Mouse (Mus musculus) cerebellum, adult 2 months (tissue): Measurements from ENCODE around the gene Ptpn6.

ENCODE experiments used
- CTCF ChIP-seq: fragments of 200-500 bp; IDR thresholded peaks from 2 replicates; pipeline ENCODE4 v1.5.1; 2011; ENCODE audit warnings: low read depth, mild to moderate bottlenecking, control low read depth, low read length, moderate library complexity, borderline replicate concordance; ENCODE audit not compliant: insufficient read depth
- POLR2A ChIP-seq: fragments of 200-500 bp; IDR thresholded peaks from 2 replicates; pipeline ENCODE4 v1.6.1; 2011; ENCODE audit warnings: low read length, control low read depth, borderline replicate concordance; ENCODE audit not compliant: insufficient read depth

DNA sequence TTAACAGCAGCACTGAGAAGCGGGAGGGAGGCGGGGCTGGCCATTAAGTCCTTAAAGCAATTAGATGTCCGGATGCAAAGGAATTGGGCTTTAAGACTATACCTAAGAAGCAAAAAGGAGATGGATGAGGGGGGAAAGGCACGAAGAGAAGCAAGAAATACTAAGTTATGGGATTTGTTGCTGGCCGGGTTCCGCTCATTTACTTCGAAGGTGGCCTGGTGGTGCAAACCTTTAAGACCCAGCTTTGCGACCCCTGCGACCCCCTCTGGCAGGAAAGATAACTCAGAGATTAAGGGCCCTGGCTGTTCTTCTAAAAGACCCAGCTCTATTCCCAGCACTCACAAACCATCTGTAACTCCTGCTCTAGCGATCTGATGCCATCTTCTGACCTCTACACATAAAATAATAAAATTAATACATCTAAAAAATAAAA lies 41.5 kb upstream of the Ptpn6 start:
- TF ChIP-seq CTCF: no peak
- TF ChIP-seq POLR2A: no peak
